Mouse (Mus musculus) intestine, embryonic 14.5 days (tissue): ENCODE measurements around the gene Srl. TPM values are rescaled to one million over a fixed set of nuclear protein-coding genes. Genes with fewer than 3 reads are reported as not detected.
"Not testable (repeated sequence)": the region's sequence is repeated elsewhere in the genome, so short reads cannot be mapped to it uniquely, and the experiment has no call there.

Experiments
- ATAC-seq: fragments of 200-750 bp; cut with Nextera tagmentation; replicated peaks from 2 replicates; pipeline ENCODE4 v1.8.0; 2017; ENCODE audit warnings: low read depth, moderate number of reproducible peaks, moderate TSS enrichment, moderate library complexity; ENCODE audit not compliant: low FRiP score, low TSS enrichment
- DNase-seq: peaks from one replicate; pipeline ENCODE4 v3.0.0-alpha.2; 2018; ENCODE audit warnings: low spot score
- H3K27ac ChIP-seq: fragments of 300-500 bp; sonication (generic); 2 replicates; pipeline ENCODE4 v1.5.1; 2014; ENCODE audit warnings: low read depth, mild to moderate bottlenecking, control low read depth
- H3K27me3 ChIP-seq: fragments of 300-500 bp; sonication (generic); replicated peaks from 2 replicates; pipeline ENCODE4 v1.6.1; 2014; ENCODE audit warnings: low read length, control low read depth; ENCODE audit not compliant: control insufficient read depth, insufficient read depth
- H3K36me3 ChIP-seq: fragments of 300-500 bp; sonication (generic); 2 replicates; pipeline ENCODE4 v1.6.1; 2014; ENCODE audit warnings: low read length, control low read depth; ENCODE audit not compliant: control insufficient read depth, insufficient read depth
- H3K4me1 ChIP-seq: fragments of 300-500 bp; sonication (generic); replicated peaks from 2 replicates; pipeline ENCODE4 v1.6.1; 2014; ENCODE audit warnings: low read length, control low read depth, mixed read lengths; ENCODE audit not compliant: control insufficient read depth, insufficient read depth
- H3K4me2 ChIP-seq: fragments of 300-500 bp; sonication (generic); 2 replicates; pipeline ENCODE4 v1.6.1; 2014; ENCODE audit warnings: low read length
- H3K4me3 ChIP-seq: fragments of 300-500 bp; sonication (generic); 2 replicates; pipeline ENCODE4 v1.5.1; 2014; ENCODE audit warnings: low read depth, low read length, control low read depth, mixed read lengths
- H3K9ac ChIP-seq: fragments of 300-500 bp; sonication (generic); 2 replicates; pipeline ENCODE4 v1.6.1; 2014; ENCODE audit warnings: mild to moderate bottlenecking, low read length
- H3K9me3 ChIP-seq: fragments of 300-500 bp; sonication (generic); 2 replicates; pipeline ENCODE4 v1.6.1; 2016; ENCODE audit warnings: low read length, control low read depth; ENCODE audit not compliant: control insufficient read depth
- WGBS: fragments of 180-500 bp; shearing (Covaris S2); extraction: QIAGEN DNeasy Blood & Tissue Kit; methylation state at CpG from one replicate; pipeline ENCODE4 v1.1.7; 2014; 5-methylcytosine and 5-hydroxymethylcytosine counted together
- polyA plus RNA-seq: library from polyadenylated mRNA; unstranded; fragments of >200 nt; fragmentation: Nextera tagmentation; extraction: Ambion mirVana; gene quantifications from 2 replicates; pipeline ENCODE4 v1.2.1, GENCODE M21; 2014

Srl gene
- polyA plus RNA-seq, 1 experiment from 2014 or later = 13.1 TPM

DNA sequence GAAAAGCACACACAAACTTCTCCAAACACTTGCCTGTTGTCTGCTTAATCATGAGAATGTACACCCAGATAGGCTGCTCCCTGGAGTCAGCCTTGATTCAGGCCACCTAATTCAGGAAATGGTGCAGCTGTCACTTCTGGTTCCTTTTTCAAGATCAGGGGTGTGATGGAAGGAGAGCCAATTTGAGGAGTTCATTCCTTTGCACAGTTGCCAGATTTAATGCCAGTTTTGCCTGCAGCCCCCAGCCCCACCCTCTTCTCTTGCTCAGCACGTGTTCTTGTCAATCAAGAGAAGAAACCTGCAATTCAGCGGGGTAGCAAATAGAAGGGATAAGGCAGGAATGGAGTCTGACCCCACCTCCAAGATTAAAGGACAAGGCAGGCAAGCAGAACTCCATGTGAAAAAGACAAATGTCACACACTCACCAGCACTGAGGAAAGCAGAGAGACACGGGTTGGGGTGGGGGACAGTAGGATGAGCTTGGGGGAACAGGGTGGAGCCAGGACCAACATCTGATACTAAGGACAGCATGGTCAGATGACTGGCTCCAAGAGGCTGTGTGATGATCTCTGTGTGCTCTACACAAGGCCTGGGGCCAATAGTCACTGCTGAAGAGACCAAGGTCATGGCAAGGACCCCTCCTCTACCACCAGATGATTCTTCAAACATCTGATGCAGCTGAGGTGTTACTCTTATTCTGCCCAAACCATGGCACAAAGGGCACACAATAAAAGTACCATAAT is 3.8 kb downstream of the Srl start:
- H3K27ac ChIP-seq = no peak overlapping the region
- no peak overlapping the region for H3K4me3 ChIP-seq
- H3K9me3 ChIP-seq = no peaks in the 10 kb centered on the region
- ATAC-seq (no peak), DNase-seq (no peak)
- H3K4me1 ChIP-seq = peaks cover 4% of the 10 kb centered on the region
- no peak overlapping the region for H3K9ac ChIP-seq
- H3K36me3 ChIP-seq = no peaks in the 10 kb centered on the region
- 74% methylated on average over 3 of the region's 3 CpGs for WGBS
- no peaks in the 10 kb centered on the region for H3K27me3 ChIP-seq
- no peak overlapping the region for H3K4me2 ChIP-seq

DNA sequence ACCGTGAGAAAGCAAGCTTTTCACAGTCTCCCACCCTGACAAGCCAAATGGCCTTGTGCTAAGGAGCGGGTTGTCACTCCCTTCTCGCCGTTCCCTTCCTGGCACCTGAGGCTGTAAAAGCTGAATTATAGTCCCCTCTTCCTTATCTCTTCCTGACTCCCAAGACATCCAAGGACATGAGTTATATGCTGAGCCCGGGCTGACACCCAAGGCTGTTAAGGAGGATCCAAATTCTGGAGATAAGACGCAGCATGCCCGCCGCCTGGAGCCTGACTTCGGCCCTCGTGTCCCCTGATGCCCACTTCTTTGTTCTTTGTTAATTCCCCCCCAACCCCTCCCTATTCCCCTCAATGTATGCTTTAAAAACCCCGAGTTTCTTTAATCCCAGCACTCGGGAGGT is 14.2 kb downstream of the Srl start:
- ATAC-seq, H3K4me1 ChIP-seq, H3K36me3 ChIP-seq, H3K4me3 ChIP-seq, H3K27me3 ChIP-seq, DNase-seq, H3K4me2 ChIP-seq, H3K9ac ChIP-seq, H3K27ac ChIP-seq, H3K9me3 ChIP-seq: not testable (repeated sequence)
- WGBS = 84% methylated on average over 12 of the region's 12 CpGs

DNA sequence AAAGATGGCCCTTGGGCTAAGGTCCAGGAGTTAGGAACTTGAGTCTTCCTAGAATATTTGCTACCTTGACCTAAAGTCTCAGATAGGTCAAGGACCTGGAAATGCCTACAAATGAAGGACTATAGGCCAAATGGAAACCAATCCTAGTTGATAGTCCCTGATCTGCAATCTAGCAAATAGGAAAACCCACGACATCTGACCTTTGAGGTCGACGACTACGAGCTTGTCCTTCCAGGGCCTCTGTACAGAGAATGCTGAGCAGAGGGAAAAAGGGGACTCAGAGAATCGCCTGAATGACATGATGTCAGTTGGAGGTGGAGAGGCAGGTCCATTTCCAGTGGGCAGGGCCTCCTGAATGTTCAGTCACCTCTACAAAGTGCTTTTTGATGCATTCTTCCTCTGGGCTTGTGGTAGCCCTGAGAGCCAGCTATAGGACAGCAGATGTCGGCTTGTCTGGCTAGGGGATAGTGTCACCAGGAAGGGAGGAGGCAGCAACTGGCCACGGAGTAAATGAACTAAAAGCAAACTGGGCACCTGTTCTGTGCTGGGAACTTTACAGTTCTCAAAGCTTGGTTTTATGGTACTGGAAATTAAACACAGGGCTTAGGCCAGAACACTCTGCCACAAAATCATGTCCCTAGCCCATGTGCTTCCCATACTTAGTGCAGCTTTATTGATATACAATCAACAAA is 18.2 kb downstream of the Srl start:
- no peak for ATAC-seq
- H3K9ac ChIP-seq = no peak overlapping the region
- H3K4me3 ChIP-seq = no peak overlapping the region
- H3K4me1 ChIP-seq = no peaks in the 10 kb centered on the region
- no peak overlapping the region for H3K4me2 ChIP-seq
- H3K9me3 ChIP-seq = 0 out of 2 replicates have a peak, but pooled peaks cover 7% of the 10 kb centered on the region
- no peaks in the 10 kb centered on the region for H3K36me3 ChIP-seq
- DNase-seq = no peak
- H3K27me3 ChIP-seq = no peaks in the 10 kb centered on the region
- 67% methylated on average over 7 of the region's 7 CpGs for WGBS
- no peak overlapping the region for H3K27ac ChIP-seq

DNA sequence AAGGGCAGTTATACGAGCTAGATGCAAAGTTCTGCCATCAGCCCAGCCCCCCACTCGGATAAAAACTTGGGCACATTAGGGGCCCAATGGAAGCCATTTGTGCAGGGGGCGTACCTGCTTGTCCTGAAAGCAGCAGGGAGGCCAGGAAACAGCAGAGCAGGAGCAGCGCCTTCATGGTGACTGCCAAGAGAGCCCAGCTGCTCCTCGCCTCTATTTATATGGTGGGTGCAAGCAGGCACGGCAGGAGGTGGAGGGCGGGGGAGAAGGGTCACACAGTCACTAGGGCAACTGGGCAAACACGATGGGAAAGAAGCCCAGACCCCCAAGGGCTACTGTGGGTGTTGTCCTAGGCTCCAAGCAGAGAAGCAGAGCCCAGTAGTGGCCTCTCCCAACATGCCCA is 18.7 kb downstream of the Srl start:
- WGBS = 43% methylated on average over 8 of the region's 8 CpGs
- no peak overlapping the region for H3K4me3 ChIP-seq
- H3K9ac ChIP-seq = no peak overlapping the region
- H3K27me3 ChIP-seq = no peaks in the 10 kb centered on the region
- ATAC-seq (no peak), DNase-seq (no peak)
- no peaks in the 10 kb centered on the region for H3K36me3 ChIP-seq
- H3K4me1 ChIP-seq = no peaks in the 10 kb centered on the region
- H3K27ac ChIP-seq = no peak overlapping the region
- 0 out of 2 replicates have a peak, but pooled peaks cover 6% of the 10 kb centered on the region for H3K9me3 ChIP-seq
- H3K4me2 ChIP-seq = no peak overlapping the region

DNA sequence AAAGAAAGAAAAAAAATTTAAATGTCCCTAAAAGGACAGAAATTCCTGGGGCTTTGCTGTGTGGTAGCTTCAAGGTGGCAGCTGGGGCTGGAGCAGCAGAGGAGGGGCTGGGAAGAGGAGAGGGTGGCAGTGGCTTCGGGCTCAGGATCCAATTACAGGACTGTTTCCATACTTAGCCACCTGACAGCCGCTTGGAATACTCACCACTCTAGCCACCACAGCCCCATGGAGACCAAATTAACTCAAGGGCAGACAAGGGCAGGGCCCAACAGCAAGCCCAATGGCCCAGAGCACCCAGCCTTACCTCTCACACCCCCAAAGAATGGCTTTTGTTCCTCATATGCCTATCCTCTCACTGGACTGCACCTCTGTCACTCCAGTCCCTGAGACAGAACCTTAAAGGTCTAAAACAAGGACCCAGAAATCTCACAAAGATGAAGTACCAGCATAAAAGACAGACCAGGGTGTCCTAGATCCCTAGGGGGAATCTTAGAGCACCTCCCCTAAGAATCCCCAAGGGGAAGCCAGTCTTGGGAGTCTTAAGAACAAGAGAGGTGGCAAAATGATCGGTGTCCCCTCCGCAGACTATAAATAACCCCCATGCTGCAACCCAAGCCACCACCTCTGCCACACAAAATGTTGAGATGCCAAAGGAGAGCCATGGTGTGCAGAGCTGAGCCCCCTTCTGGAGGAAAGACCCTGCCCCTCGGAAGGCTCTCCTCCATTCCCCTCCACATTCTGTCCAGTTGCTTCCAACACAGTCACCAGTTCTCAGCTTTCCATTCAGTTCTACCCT is 19.7 kb downstream of the Srl start:
- no peaks in the 10 kb centered on the region for H3K4me1 ChIP-seq
- H3K9me3 ChIP-seq = 0 out of 2 replicates have a peak, but pooled peaks cover under 1% of the 10 kb centered on the region
- 58% methylated on average over 5 of the region's 5 CpGs for WGBS
- ATAC-seq = no peak
- no peak overlapping the region for H3K4me3 ChIP-seq
- no peak overlapping the region for H3K9ac ChIP-seq
- H3K4me2 ChIP-seq = no peak overlapping the region
- DNase-seq = no peak
- no peak overlapping the region for H3K27ac ChIP-seq
- H3K36me3 ChIP-seq = no peaks in the 10 kb centered on the region
- H3K27me3 ChIP-seq = no peaks in the 10 kb centered on the region

DNA sequence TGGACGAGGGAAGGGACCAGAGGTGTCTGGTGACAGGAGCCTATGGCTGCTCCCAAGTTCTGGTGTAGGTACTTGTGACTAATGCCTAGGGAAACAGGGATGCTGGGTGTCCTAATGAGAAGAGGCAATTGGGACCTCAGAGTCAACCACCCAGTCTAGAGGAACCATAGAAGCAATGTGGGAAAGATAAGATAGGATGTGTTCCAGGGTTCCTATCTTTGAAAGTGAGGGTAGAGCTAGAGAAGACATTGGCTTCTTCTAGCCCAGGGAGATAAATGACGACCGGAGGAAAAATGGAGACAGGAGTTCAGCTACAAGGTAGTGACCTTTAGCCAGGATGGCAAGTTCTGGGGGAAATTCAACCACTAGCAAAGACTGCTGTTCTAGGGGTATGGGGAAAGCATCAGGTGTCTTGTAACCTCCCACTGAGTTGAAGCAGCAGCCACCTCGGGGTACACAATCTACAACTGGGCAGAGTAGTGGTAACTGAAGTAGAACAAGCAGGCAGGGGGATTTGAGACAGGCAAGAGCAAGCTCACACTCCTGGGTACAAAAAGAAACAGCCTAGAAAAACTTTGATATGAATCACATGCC is 20.4 kb downstream of the Srl start:
- Histone ChIP-seq H3K36me3 (no peaks in the 10 kb centered on the region), H3K4me3 (no peak overlapping the region), H3K4me2 (no peak overlapping the region), H3K4me1 (no peaks in the 10 kb centered on the region), H3K27ac (no peak overlapping the region), H3K9me3 (no peaks in the 10 kb centered on the region), H3K9ac (no peak overlapping the region), H3K27me3 (no peaks in the 10 kb centered on the region)
- no peak for ATAC-seq
- WGBS = 73% methylated on average over 4 of the region's 4 CpGs
- no peak for DNase-seq

DNA sequence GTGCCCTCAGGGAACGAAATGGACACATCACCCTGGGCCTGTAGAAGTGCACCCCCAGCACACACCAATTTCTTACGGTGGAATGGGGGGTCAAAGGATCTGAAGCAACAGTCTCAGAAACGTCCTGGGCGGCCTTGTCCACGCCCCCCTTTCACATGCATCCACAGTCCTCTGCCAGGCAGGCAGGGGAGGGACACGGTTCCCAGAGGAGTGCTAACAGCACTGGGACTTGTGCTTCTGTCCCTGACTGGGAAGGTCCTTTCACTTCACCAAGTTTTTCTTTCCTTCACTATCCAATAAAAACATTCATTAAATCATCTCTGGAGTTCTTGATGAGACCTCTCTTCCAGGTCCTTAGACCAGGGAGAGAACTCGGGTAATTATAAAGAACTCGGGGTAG is 20.9 kb downstream of the Srl start:
- H3K4me2 ChIP-seq = no peak overlapping the region
- WGBS = 71% methylated on average over 8 of the region's 8 CpGs
- H3K36me3 ChIP-seq = no peaks in the 10 kb centered on the region
- H3K9me3 ChIP-seq = no peaks in the 10 kb centered on the region
- no peaks in the 10 kb centered on the region for H3K4me1 ChIP-seq
- H3K9ac ChIP-seq = no peak overlapping the region
- H3K4me3 ChIP-seq = no peak overlapping the region
- DNase-seq = no peak
- no peak overlapping the region for H3K27ac ChIP-seq
- H3K27me3 ChIP-seq = no peaks in the 10 kb centered on the region
- ATAC-seq = no peak

DNA sequence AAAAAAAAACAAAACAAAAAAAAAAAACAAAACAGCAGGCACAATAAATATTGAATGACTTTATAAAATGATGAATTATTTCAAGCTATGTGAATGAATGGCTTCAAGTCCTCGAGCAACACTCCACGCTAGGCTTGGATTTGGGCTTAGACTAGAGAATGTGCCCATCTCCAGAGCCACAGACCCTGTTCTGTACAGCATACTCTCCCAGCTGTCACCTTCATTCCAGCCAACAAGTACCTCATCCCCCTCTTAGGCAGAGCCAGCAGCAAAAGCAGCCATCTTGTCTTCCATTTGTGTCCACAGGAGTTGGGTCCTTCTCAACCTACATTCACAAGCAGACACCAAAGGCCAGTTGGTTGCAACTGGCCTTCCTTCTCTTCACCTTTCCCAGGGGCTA is 21.8 kb downstream of the Srl start:
- H3K9ac ChIP-seq = no peak overlapping the region
- H3K36me3 ChIP-seq = no peaks in the 10 kb centered on the region
- H3K27me3 ChIP-seq = no peaks in the 10 kb centered on the region
- no peak overlapping the region for H3K4me3 ChIP-seq
- ATAC-seq = no peak
- no peak overlapping the region for H3K27ac ChIP-seq
- H3K9me3 ChIP-seq = no peaks in the 10 kb centered on the region
- 95% methylated on average over 2 of the region's 2 CpGs for WGBS
- no peak for DNase-seq
- no peak overlapping the region for H3K4me2 ChIP-seq
- H3K4me1 ChIP-seq = no peaks in the 10 kb centered on the region
